Mouse (Mus musculus): Measurements from ENCODE around the gene Cox19.

- TF ChIP-seq ELF1 (IDR thresholded peaks at IDR 0.05; ENCODE audit: low read depth, low read length) = no peak
- TF ChIP-seq ZNF384 (IDR thresholded peaks at IDR 0.05; ENCODE audit: low read depth, low read length) = no peak
- no peak for TF ChIP-seq E2F4 (IDR thresholded peaks at IDR 0.05; ENCODE audit: borderline replicate concordance, low read depth, low read length)
- TF ChIP-seq CTCF (IDR thresholded peaks at IDR 0.05 in 2 of 3, conservative IDR thresholded peaks at IDR 0.05 in 1 of 3; ENCODE audit: control insufficient read depth in 1 of 3, insufficient read depth in 1 of 3, low read depth in 2 of 3, low read length in 3 of 3, poor library complexity in 1 of 3, severe bottlenecking in 1 of 3) = no peak
- no peak for TF ChIP-seq ZMIZ1 (IDR thresholded peaks at IDR 0.05; ENCODE audit: low read depth, low read length)
- no peak for TF ChIP-seq MAX (IDR thresholded peaks at IDR 0.05; ENCODE audit: low read length)
- TF ChIP-seq GATA1 (IDR thresholded peaks at IDR 0.05; ENCODE audit: low read depth, low read length) = no peak
- no peak for TF ChIP-seq USF1 (IDR thresholded peaks at IDR 0.05; ENCODE audit: low read depth, low read length)
- no peak for TF ChIP-seq KAT2A (conservative IDR thresholded peaks at IDR 0.05; ENCODE audit: low read depth, low read length)
- no peak for TF ChIP-seq JUND (IDR thresholded peaks at IDR 0.05; ENCODE audit: low read depth, low read length)
- TF ChIP-seq CHD2 (IDR thresholded peaks at IDR 0.05; ENCODE audit: low read length) = no peak
- no peak for TF ChIP-seq POLR2A (IDR thresholded peaks at IDR 0.05; ENCODE audit: control insufficient read depth in 1 of 2, insufficient read depth in 1 of 2, low read depth in 1 of 2, low read length in 2 of 2, poor library complexity in 1 of 2)
Measured at GRCm38 (mm10) chr5:139347225-139347624, 4.0 kb downstream of the Cox19 start.
